Mouse (Mus musculus) thymus, adult 2 months (tissue): ENCODE data around the gene Fam102b.

Experiments used
- CTCF ChIP-seq: fragments of 200-500 bp; IDR thresholded peaks from 2 replicates; pipeline ENCODE4 v1.5.1; 2012; ENCODE audit warnings: mild to moderate bottlenecking, control low read depth, low read length, moderate library complexity, borderline replicate concordance; ENCODE audit not compliant: control insufficient read depth, poor library complexity, insufficient read depth; ENCODE audit errors: extremely low read depth
- POLR2A ChIP-seq: fragments of 200-500 bp; IDR thresholded peaks from 2 replicates; pipeline ENCODE4 v1.6.1; 2012; ENCODE audit warnings: mild to moderate bottlenecking, low read length, control low read depth, moderate library complexity; ENCODE audit not compliant: control insufficient read depth, poor library complexity, insufficient read depth; ENCODE audit errors: extremely low read depth

GRCm38 (mm10) chr3:108997762-108998161, 29.6 kb downstream of the Fam102b start:
- no peak for TF ChIP-seq CTCF
- no peak for TF ChIP-seq POLR2A
